Mouse (Mus musculus) forebrain, embryonic 10.5 days (tissue): ENCODE data around the gene Ndufs1. TPM values are rescaled to one million over a fixed set of nuclear protein-coding genes. Genes with fewer than 3 reads are reported as not detected.

Experiments
- DNase-seq: peaks from one replicate; pipeline ENCODE4 v3.0.0-alpha.2; 2017; ENCODE audit warnings: low spot score; ENCODE audit errors: extremely low spot score
- H3K27ac ChIP-seq: fragments of 300-500 bp; sonication (generic); 2 replicates; pipeline ENCODE4 v1.5.1; 2016; ENCODE audit warnings: mild to moderate bottlenecking
- H3K27me3 ChIP-seq: fragments of 300-500 bp; sonication (generic); 2 replicates; pipeline ENCODE4 v1.6.1; 2016; ENCODE audit warnings: mild to moderate bottlenecking; ENCODE audit not compliant: poor library complexity, severe bottlenecking
- H3K36me3 ChIP-seq: fragments of 300-500 bp; sonication (generic); replicated peaks from 2 replicates; pipeline ENCODE4 v1.6.1; 2016; ENCODE audit warnings: mild to moderate bottlenecking, moderate library complexity
- H3K4me1 ChIP-seq: fragments of 300-500 bp; sonication (generic); 2 replicates; pipeline ENCODE4 v1.6.1; 2016
- H3K4me3 ChIP-seq: fragments of 300-500 bp; sonication (generic); 2 replicates; pipeline ENCODE4 v1.5.1; 2016; ENCODE audit warnings: mild to moderate bottlenecking, moderate library complexity
- H3K9me3 ChIP-seq: fragments of 300-500 bp; sonication (generic); 2 replicates; pipeline ENCODE4 v1.6.1; 2016; ENCODE audit warnings: mild to moderate bottlenecking, moderate library complexity
- WGBS: fragments of 180-500 bp; shearing (Covaris S2); methylation state at CpG from one replicate; pipeline ENCODE4 v1.1.7; 2016; 5-methylcytosine and 5-hydroxymethylcytosine counted together
- microRNA-seq: library from miRNA; unstranded; fragments of <30 nt; microRNA quantifications from one replicate; pipeline ENCODE4, GENCODE M21; 2017
- polyA plus RNA-seq: library from polyadenylated mRNA; unstranded; fragments of >200 nt; fragmentation: Nextera tagmentation; extraction: Ambion mirVana; gene quantifications from 2 replicates; pipeline ENCODE4 v1.2.1, GENCODE M21; 2016

Ndufs1 gene
- polyA plus RNA-seq, 1 experiment from 2014 or later: 151 TPM

GRCm38 (mm10) chr1:63112151-63112864 lies 64.3 kb downstream of the Ndufs1 start:
- no peaks in the 10 kb centered on the region for H3K9me3 ChIP-seq
- peaks cover 12% of the 10 kb centered on the region; the same call in 1 of the 2 replicates for H3K36me3 ChIP-seq
- peak overlapping the region; percentile 98 for H3K4me3 ChIP-seq
- H3K4me1 ChIP-seq: peaks cover 42% of the 10 kb centered on the region
- 44% methylated on average over 8 of the region's 8 CpGs for WGBS
- peak overlapping the region; percentile 100 for H3K27ac ChIP-seq
- H3K27me3 ChIP-seq: no peaks in the 10 kb centered on the region
- DNase-seq: no peak

GRCm38 (mm10) chr1:63110536-63111285 lies 65.9 kb downstream of the Ndufs1 start:
- Histone ChIP-seq H3K4me3 (no peak overlapping the region), H3K4me1 (peaks cover 33% of the 10 kb centered on the region), H3K27ac (no peak overlapping the region), H3K27me3 (no peaks in the 10 kb centered on the region), H3K36me3 (peaks cover 13% of the 10 kb centered on the region), H3K9me3 (no peaks in the 10 kb centered on the region)
- no peak for DNase-seq
- 53% methylated on average over 7 of the region's 7 CpGs for WGBS

DNA sequence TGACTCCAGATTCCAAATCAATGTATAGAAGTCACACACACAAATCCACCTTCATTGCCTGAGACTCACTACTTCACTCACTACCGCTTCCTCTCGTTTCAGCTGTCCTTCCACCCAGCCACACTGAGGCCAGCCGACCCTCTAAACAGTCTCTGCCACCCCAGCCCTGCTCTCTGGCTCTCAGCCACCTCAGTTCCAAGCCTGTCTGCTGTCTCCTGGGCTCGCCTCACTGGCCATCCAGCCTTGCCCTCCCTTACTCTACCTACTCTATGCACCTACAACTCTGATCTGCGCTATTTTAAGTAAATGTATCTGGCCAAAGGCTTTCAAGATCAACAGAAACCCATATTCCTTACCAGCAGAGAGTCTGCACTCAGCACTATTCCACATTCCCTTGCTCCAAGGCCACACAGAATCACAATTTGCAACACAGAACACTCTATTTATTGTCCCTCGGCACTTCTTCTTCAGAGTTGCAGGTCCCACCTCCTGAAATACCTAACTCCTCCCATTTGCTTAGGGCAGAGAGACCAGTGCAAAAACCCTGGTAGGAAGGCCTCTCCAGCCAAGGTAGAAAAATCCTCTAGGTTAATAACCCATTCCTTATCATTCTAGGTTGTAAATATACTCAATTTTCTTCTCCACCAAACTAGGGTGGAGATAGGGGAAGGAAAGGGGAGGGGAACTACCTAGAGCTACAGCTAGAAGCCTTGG lies 68.9 kb downstream of the Ndufs1 start:
- Histone ChIP-seq H3K4me1 (peaks cover 22% of the 10 kb centered on the region), H3K4me3 (no peak overlapping the region), H3K27ac (no peak overlapping the region), H3K36me3 (peaks cover 42% of the 10 kb centered on the region), H3K9me3 (no peaks in the 10 kb centered on the region), H3K27me3 (no peaks in the 10 kb centered on the region)
- 91% methylated on average over 6 of the region's 6 CpGs for WGBS
- no peak for DNase-seq

DNA sequence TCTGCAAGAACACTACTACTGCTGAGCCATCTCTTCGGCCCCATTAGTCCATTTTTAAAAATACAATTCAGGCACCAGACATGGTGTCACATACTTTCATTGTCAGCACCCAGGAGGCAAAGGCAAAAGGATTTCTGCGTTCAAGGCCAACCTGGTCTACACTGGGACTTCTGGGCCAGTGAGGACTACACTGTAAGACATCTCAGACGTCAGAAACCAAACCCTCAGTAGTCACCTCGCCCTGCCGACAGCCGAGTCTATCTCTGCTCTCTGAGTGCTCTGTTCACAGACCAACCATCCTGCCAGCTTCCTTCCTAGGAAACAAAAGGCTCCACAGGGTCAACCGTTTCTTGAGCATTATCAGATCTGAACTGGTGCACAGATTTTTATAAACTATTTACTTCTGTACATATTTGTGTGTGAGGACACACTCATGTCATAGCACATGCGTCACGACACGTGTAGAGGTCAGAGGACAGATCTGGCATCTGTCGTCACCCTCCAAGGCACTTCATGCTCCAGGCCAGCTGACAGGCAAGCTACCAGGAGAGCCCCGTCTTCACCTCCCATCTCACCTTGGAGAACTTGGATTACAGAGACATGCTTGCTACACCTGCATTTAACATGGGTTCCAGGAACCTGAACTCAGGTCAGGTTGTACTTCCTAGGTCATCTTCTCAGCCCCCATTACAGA lies 73.7 kb downstream of the Ndufs1 start:
- Histone ChIP-seq H3K36me3 (peaks cover 84% of the 10 kb centered on the region), H3K4me1 (no peaks in the 10 kb centered on the region), H3K9me3 (no peaks in the 10 kb centered on the region), H3K4me3 (no peak overlapping the region), H3K27ac (no peak overlapping the region), H3K27me3 (no peaks in the 10 kb centered on the region)
- 95% methylated on average over 12 of the region's 12 CpGs for WGBS
- DNase-seq: no peak

GRCm38 (mm10) chr1:63100196-63100595 lies 76.4 kb downstream of the Ndufs1 start:
- DNase-seq: no peak
- H3K36me3 ChIP-seq: peaks cover 98% of the 10 kb centered on the region
- H3K27ac ChIP-seq: no peak overlapping the region
- H3K4me3 ChIP-seq: no peak overlapping the region
- H3K27me3 ChIP-seq: no peaks in the 10 kb centered on the region
- no peaks in the 10 kb centered on the region for H3K4me1 ChIP-seq
- H3K9me3 ChIP-seq: no peaks in the 10 kb centered on the region
- 92% methylated on average over 8 of the region's 8 CpGs for WGBS

- Histone ChIP-seq H3K27me3 (no peaks in the 10 kb centered on the region), H3K4me3 (no peak overlapping the region), H3K27ac (no peak overlapping the region), H3K4me1 (no peaks in the 10 kb centered on the region), H3K9me3 (no peaks in the 10 kb centered on the region), H3K36me3 (peaks cover 97% of the 10 kb centered on the region)
- no peak for DNase-seq
- 85% methylated on average over 4 of the region's 4 CpGs for WGBS
Observed at GRCm38 (mm10) chr1:63098831-63099230, 77.8 kb downstream of the Ndufs1 start.

DNA sequence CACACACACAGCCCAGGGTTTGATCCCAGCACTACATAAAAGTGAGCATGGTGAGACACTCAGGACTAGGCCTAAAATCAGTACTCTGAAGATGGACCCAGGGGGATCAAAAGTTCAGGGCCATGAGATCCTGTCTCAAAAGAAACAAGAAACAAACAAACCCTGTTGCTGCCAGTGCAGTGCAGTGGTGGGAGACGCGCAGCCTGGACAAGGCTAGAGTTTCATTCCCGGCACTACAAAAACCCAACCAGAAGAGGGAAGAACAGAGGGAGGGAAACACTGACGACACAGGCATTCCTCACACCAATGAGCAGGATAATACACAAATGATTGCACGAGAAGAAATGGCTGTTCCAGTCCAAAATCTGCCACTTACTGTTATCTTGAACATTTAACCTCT lies 80.6 kb downstream of the Ndufs1 start:
- 91% methylated on average over 5 of the region's 5 CpGs for WGBS
- peaks cover 97% of the 10 kb centered on the region for H3K36me3 ChIP-seq

More for the DNA sequence above, 80.6 kb downstream of the Ndufs1 start:
- H3K4me1 ChIP-seq: no peaks in the 10 kb centered on the region
- DNase-seq: no peak
- no peak overlapping the region for H3K4me3 ChIP-seq
- H3K27ac ChIP-seq: no peak overlapping the region
- no peaks in the 10 kb centered on the region for H3K9me3 ChIP-seq
- no peaks in the 10 kb centered on the region for H3K27me3 ChIP-seq

Small RNAs within 50 kb of the gene (microRNA-seq; reads per million reads assigned to microRNA genes)
- gene Gm24557 (not detected), gene Gm27512 (not detected)

Other genes with a start within 250 kb of the Ndufs1 start
- 9.9 and 11.1 TPM in 2 replicates for gene Ino80d, start 62.2 kb downstream of the Ndufs1 start, polyA plus RNA-seq
- 642 and 649 TPM in 2 replicates for gene Eef1b2, start within 50 bp of the Ndufs1 start, polyA plus RNA-seq
- gene Gpr1, start 37.7 kb upstream of the Ndufs1 start, polyA plus RNA-seq: 0.26 and 0.33 TPM in 2 replicates
- gene Zdbf2, start 96.4 kb upstream of the Ndufs1 start, polyA plus RNA-seq: 21.6 and 25.1 TPM in 2 replicates